Mouse (Mus musculus) stomach, embryonic 14.5 days (tissue): ENCODE results near the gene Pard3. TPM values are rescaled to one million over a fixed set of nuclear protein-coding genes. Genes with fewer than 3 reads are reported as not detected.

Experiments used
- ATAC-seq: fragments of 200-750 bp; cut with Nextera tagmentation; 2 replicates; pipeline ENCODE4 v1.8.0; 2017; ENCODE audit warnings: low read depth, moderate TSS enrichment; ENCODE audit not compliant: insufficient number of reproducible peaks, insufficient read depth, low FRiP score
- H3K27ac ChIP-seq: fragments of 300-500 bp; sonication (generic); 2 replicates; pipeline ENCODE4 v1.5.1; 2014; ENCODE audit warnings: mild to moderate bottlenecking, low read length, moderate library complexity, mixed read lengths
- H3K27me3 ChIP-seq: fragments of 300-500 bp; sonication (generic); 2 replicates; pipeline ENCODE4 v1.6.1; 2014; ENCODE audit warnings: low read length, control low read depth, mixed read lengths; ENCODE audit not compliant: control insufficient read depth, insufficient read depth
- H3K36me3 ChIP-seq: fragments of 300-500 bp; sonication (generic); 2 replicates; pipeline ENCODE4 v1.6.1; 2014; ENCODE audit warnings: mild to moderate bottlenecking, control low read depth, low read length, moderate library complexity, mixed read lengths; ENCODE audit not compliant: control insufficient read depth, insufficient read depth
- H3K4me1 ChIP-seq: fragments of 300-500 bp; sonication (generic); 2 replicates; pipeline ENCODE4 v1.6.1; 2014; ENCODE audit warnings: low read length, control low read depth, mixed read lengths; ENCODE audit not compliant: control insufficient read depth, insufficient read depth
- H3K4me2 ChIP-seq: fragments of 300-500 bp; sonication (generic); replicated peaks from 2 replicates; pipeline ENCODE4 v1.6.1; 2014; ENCODE audit warnings: low read depth, low read length, control low read depth
- H3K4me3 ChIP-seq: fragments of 300-500 bp; sonication (generic); 2 replicates; pipeline ENCODE4 v1.5.1; 2014; ENCODE audit warnings: low read depth, low read length, control low read depth
- H3K9ac ChIP-seq: fragments of 300-500 bp; sonication (generic); replicated peaks from 2 replicates; pipeline ENCODE4 v1.6.1; 2014; ENCODE audit warnings: low read depth, mild to moderate bottlenecking, control low read depth, low read length, moderate library complexity, mixed read lengths
- H3K9me3 ChIP-seq: fragments of 300-500 bp; sonication (generic); 2 replicates; pipeline ENCODE4 v1.6.1; 2016; ENCODE audit warnings: low read depth, low read length, control low read depth; ENCODE audit not compliant: control insufficient read depth
- WGBS: fragments of 180-500 bp; shearing (Covaris S2); extraction: QIAGEN DNeasy Blood & Tissue Kit; methylation state at CpG from one replicate; pipeline ENCODE4 v1.1.7; 2014; 5-methylcytosine and 5-hydroxymethylcytosine counted together
- polyA plus RNA-seq: library from polyadenylated mRNA; unstranded; fragments of >200 nt; fragmentation: Nextera tagmentation; extraction: Ambion mirVana; gene quantifications from 2 replicates; pipeline ENCODE4 v1.2.1, GENCODE M21; 2014

Gene Pard3
- polyA plus RNA-seq, 1 experiment from 2014 or later = 37.9 TPM

GRCm38 (mm10) chr8:127300493-127300892, 236.8 kb downstream of the Pard3 start:
- Histone ChIP-seq H3K36me3 (no peaks in the 10 kb centered on the region), H3K9me3 (no peaks in the 10 kb centered on the region), H3K27ac (no peak overlapping the region), H3K27me3 (no peaks in the 10 kb centered on the region), H3K9ac (no peak overlapping the region), H3K4me3 (no peak overlapping the region), H3K4me1 (no peaks in the 10 kb centered on the region; the same call in 1 of the 2 replicates), H3K4me2 (no peak overlapping the region)
- 90% methylated on average over 5 of the region's 5 CpGs for WGBS
- no peak for ATAC-seq

GRCm38 (mm10) chr8:127302847-127303445, 239.3 kb downstream of the Pard3 start:
- H3K4me1 ChIP-seq = no peaks in the 10 kb centered on the region; the same call in 1 of the 2 replicates
- H3K27ac ChIP-seq = no peak overlapping the region
- H3K4me3 ChIP-seq = no peak overlapping the region
- H3K36me3 ChIP-seq = no peaks in the 10 kb centered on the region
- H3K27me3 ChIP-seq = no peaks in the 10 kb centered on the region
- no peaks in the 10 kb centered on the region for H3K9me3 ChIP-seq
- no peak overlapping the region for H3K9ac ChIP-seq
- no peak overlapping the region for H3K4me2 ChIP-seq
- WGBS = 81% methylated on average over 6 of the region's 6 CpGs
- no peak for ATAC-seq

- H3K27me3 ChIP-seq = no peaks in the 10 kb centered on the region
- H3K36me3 ChIP-seq = no peaks in the 10 kb centered on the region
- no peak for ATAC-seq
- H3K9me3 ChIP-seq = no peaks in the 10 kb centered on the region
- no peak overlapping the region for H3K4me2 ChIP-seq
- H3K4me3 ChIP-seq = no peak overlapping the region
- no peak overlapping the region for H3K27ac ChIP-seq
- no peaks in the 10 kb centered on the region for H3K4me1 ChIP-seq
- no peak overlapping the region for H3K9ac ChIP-seq
- WGBS = 86% methylated on average over 5 of the region's 5 CpGs
Observed at GRCm38 (mm10) chr8:127307026-127307425, 243.3 kb downstream of the Pard3 start.

GRCm38 (mm10) chr8:127309363-127309762, 245.7 kb downstream of the Pard3 start:
- 76% methylated on average over 1 of the region's 1 CpGs for WGBS
- peak; percentile 84 for ATAC-seq
- no peaks in the 10 kb centered on the region for H3K36me3 ChIP-seq
- no peak overlapping the region for H3K4me3 ChIP-seq
- H3K9ac ChIP-seq = no peak overlapping the region
- no peaks in the 10 kb centered on the region for H3K9me3 ChIP-seq
- no peak overlapping the region for H3K27ac ChIP-seq
- H3K27me3 ChIP-seq = no peaks in the 10 kb centered on the region
- no peak overlapping the region for H3K4me2 ChIP-seq
- H3K4me1 ChIP-seq = no peaks in the 10 kb centered on the region

GRCm38 (mm10) chr8:127315811-127316210, 252.1 kb downstream of the Pard3 start:
- no peaks in the 10 kb centered on the region for H3K9me3 ChIP-seq
- 17% methylated on average over 1 of the region's 1 CpGs for WGBS
- H3K27me3 ChIP-seq = no peaks in the 10 kb centered on the region
- H3K4me1 ChIP-seq = no peaks in the 10 kb centered on the region
- H3K36me3 ChIP-seq = no peaks in the 10 kb centered on the region
- H3K4me3 ChIP-seq = no peak overlapping the region
- H3K27ac ChIP-seq = no peak overlapping the region
- no peak overlapping the region for H3K9ac ChIP-seq
- no peak for ATAC-seq
- no peak overlapping the region for H3K4me2 ChIP-seq

- Histone ChIP-seq H3K4me1 (no peaks in the 10 kb centered on the region), H3K4me2 (no peak overlapping the region), H3K9ac (no peak overlapping the region), H3K9me3 (no peaks in the 10 kb centered on the region), H3K36me3 (no peaks in the 10 kb centered on the region), H3K27me3 (no peaks in the 10 kb centered on the region), H3K4me3 (no peak overlapping the region), H3K27ac (no peak overlapping the region)
- WGBS = 83% methylated on average over 1 of the region's 1 CpGs
- ATAC-seq = no peak
Observed at GRCm38 (mm10) chr8:127317914-127318313, 254.2 kb downstream of the Pard3 start.

GRCm38 (mm10) chr8:127318377-127319159, 254.9 kb downstream of the Pard3 start:
- WGBS = 78% methylated on average over 7 of the region's 7 CpGs
- H3K4me2 ChIP-seq = no peak overlapping the region
- H3K4me3 ChIP-seq = no peak overlapping the region
- H3K27me3 ChIP-seq = no peaks in the 10 kb centered on the region
- no peaks in the 10 kb centered on the region for H3K9me3 ChIP-seq
- no peaks in the 10 kb centered on the region for H3K4me1 ChIP-seq
- no peak for ATAC-seq
- no peak overlapping the region for H3K27ac ChIP-seq
- H3K9ac ChIP-seq = no peak overlapping the region
- no peaks in the 10 kb centered on the region for H3K36me3 ChIP-seq

GRCm38 (mm10) chr8:127320930-127321329, 257.2 kb downstream of the Pard3 start:
- 88% methylated on average over 5 of the region's 5 CpGs for WGBS
- H3K27me3 ChIP-seq = no peaks in the 10 kb centered on the region
- no peaks in the 10 kb centered on the region for H3K36me3 ChIP-seq
- H3K27ac ChIP-seq = no peak overlapping the region
- H3K4me1 ChIP-seq = no peaks in the 10 kb centered on the region
- no peak overlapping the region for H3K4me3 ChIP-seq
- no peak overlapping the region for H3K4me2 ChIP-seq
- no peak overlapping the region for H3K9ac ChIP-seq
- no peak for ATAC-seq
- H3K9me3 ChIP-seq = no peaks in the 10 kb centered on the region
